Mouse (Mus musculus): ENCODE data around the gene Coq6.

DNA sequence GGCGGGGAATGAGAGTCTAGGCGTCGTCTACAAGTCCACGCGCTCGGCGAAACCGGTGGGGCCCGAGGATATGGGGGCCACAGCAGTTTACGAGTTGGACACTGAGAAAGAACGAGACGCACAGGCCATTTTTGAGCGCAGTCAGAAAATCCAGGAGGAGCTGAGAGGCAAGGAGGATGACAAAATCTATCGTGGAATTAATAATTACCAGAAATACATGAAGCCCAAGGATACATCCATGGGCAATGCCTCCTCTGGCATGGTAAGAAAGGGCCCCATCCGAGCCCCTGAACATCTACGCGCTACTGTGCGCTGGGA, 56.1 kb downstream of the Coq6 start:
- no peak for TF ChIP-seq CTCF (IDR thresholded peaks at IDR 0.05; ENCODE audit: extremely low read depth, insufficient read length, insufficient replicate concordance, low read depth, low read length)
- TF ChIP-seq POLR2A (IDR thresholded peaks at IDR 0.05; ENCODE audit: low read depth, low read length) = no peak

Measured in small intestine, adult 2 months (tissue).